Mouse (Mus musculus) limb, embryonic 13.5 days (tissue): ENCODE results near the gene Chit1. TPM values are rescaled to one million over a fixed set of nuclear protein-coding genes. Genes with fewer than 3 reads are reported as not detected.

ENCODE experiments used
- ATAC-seq: fragments of 200-750 bp; cut with Nextera tagmentation; 2 replicates; pipeline ENCODE4 v1.8.0; 2017; ENCODE audit warnings: low read depth, moderate number of reproducible peaks, moderate TSS enrichment; ENCODE audit not compliant: low FRiP score
- H3K27ac ChIP-seq: fragments of 300-500 bp; sonication (generic); 2 replicates; pipeline ENCODE4 v1.5.1; 2015; ENCODE audit warnings: inconsistent platforms, mild to moderate bottlenecking, moderate library complexity
- H3K27me3 ChIP-seq: fragments of 300-500 bp; sonication (generic); 2 replicates; pipeline ENCODE4 v1.6.1; 2015; ENCODE audit warnings: mild to moderate bottlenecking, inconsistent platforms
- H3K36me3 ChIP-seq: fragments of 300-500 bp; sonication (generic); 2 replicates; pipeline ENCODE4 v1.6.1; 2015; ENCODE audit warnings: inconsistent platforms, mild to moderate bottlenecking, moderate library complexity
- H3K4me1 ChIP-seq: fragments of 300-500 bp; sonication (generic); 2 replicates; pipeline ENCODE4 v1.6.1; 2015; ENCODE audit warnings: inconsistent platforms
- H3K4me2 ChIP-seq: fragments of 300-500 bp; sonication (generic); replicated peaks from 2 replicates; pipeline ENCODE4 v1.6.1; 2015; ENCODE audit warnings: inconsistent platforms, mild to moderate bottlenecking, moderate library complexity
- H3K4me3 ChIP-seq: fragments of 300-500 bp; sonication (generic); 2 replicates; pipeline ENCODE4 v1.5.1; 2015; ENCODE audit warnings: moderate library complexity, mild to moderate bottlenecking, inconsistent platforms
- H3K9ac ChIP-seq: fragments of 300-500 bp; sonication (generic); 2 replicates; pipeline ENCODE4 v1.6.1; 2015; ENCODE audit warnings: mild to moderate bottlenecking, inconsistent platforms
- H3K9me3 ChIP-seq: fragments of 300-500 bp; sonication (generic); 2 replicates; pipeline ENCODE4 v1.6.1; 2016; ENCODE audit warnings: inconsistent platforms
- WGBS: fragments of 180-500 bp; shearing (Covaris S2); methylation state at CpG from one replicate; pipeline ENCODE4 v1.1.7; 2015; 5-methylcytosine and 5-hydroxymethylcytosine counted together
- polyA plus RNA-seq: library from polyadenylated mRNA; unstranded; fragments of >200 nt; fragmentation: Nextera tagmentation; extraction: Ambion mirVana; gene quantifications from 2 replicates; pipeline ENCODE4 v1.2.1, GENCODE M21; 2015

The Chit1 gene
- polyA plus RNA-seq, 1 experiment from 2014 or later, result 0.17 TPM

DNA sequence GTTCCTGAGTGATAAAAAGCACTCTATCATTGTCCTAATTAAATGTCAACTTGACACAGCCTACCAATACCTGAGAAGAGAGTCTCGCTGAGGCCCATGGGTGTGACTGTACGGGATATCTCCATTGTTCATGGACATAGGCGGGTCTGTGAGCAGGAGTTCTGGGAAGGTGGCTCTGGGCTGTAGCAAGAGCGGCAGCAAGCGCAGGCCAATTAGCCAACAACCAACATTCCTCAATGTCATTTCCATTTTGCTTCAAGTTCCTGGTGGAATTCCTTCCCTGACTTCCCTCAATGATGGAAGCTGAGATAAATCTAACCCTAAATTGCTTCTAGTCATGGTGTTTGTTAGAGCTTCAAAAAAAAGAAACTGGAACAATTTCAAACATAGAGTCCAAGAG is 66.9 kb downstream of the Chit1 start:
- no peaks in the 10 kb centered on the region for H3K36me3 ChIP-seq
- no peaks in the 10 kb centered on the region for H3K27me3 ChIP-seq
- H3K4me3 ChIP-seq, result no peak overlapping the region
- H3K4me1 ChIP-seq, result peaks cover 24% of the 10 kb centered on the region
- no peak overlapping the region for H3K27ac ChIP-seq
- 88% methylated on average over 5 of the region's 5 CpGs for WGBS
- H3K4me2 ChIP-seq, result no peak overlapping the region
- no peaks in the 10 kb centered on the region for H3K9me3 ChIP-seq
- no peak overlapping the region for H3K9ac ChIP-seq
- no peak for ATAC-seq

DNA sequence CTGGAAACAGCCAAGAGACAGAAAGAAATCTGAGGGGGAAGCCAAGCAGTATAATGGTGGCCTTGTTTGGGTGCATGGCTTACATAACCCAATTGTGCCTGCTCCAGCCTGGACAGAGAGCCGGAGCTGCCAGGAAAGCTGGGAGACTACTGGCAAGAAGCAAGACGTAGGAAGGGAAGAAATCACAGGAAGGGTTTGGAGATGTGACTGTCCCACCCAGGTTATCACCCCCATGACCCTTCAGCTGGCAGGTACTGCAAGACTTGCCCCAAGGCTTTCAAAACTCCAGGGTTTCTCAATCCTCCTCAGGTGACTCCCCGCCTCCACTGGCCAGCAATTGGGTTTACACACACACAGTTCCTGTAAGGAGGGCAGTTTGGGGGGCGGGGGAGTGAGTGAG is 71.0 kb downstream of the Chit1 start, which contains the start of gene Chil1:
Chil1 (plus strand) TSS at position 152 of the 400 bp plus-strand sequence.
- Histone ChIP-seq H3K9ac (no peak within 1 kb of the TSS), H3K36me3 (no peaks in the 10 kb centered on the region), H3K9me3 (no peaks in the 10 kb centered on the region), H3K4me3 (no peak within 1 kb of the TSS), H3K27ac (peak within 1 kb of the TSS; percentile 63; the same call in 1 of the 2 replicates), H3K4me1 (peaks cover 24% of the 10 kb centered on the region), H3K4me2 (0 out of 2 replicates have a peak within 1 kb of the TSS, but pooled peaks have one; percentile 11), H3K27me3 (no peaks in the 10 kb centered on the region)
- ATAC-seq, result 0 out of 2 replicates have a peak, but pooled peaks have one; percentile 36
- 46% methylated on average over 4 of the region's 4 CpGs for WGBS

DNA sequence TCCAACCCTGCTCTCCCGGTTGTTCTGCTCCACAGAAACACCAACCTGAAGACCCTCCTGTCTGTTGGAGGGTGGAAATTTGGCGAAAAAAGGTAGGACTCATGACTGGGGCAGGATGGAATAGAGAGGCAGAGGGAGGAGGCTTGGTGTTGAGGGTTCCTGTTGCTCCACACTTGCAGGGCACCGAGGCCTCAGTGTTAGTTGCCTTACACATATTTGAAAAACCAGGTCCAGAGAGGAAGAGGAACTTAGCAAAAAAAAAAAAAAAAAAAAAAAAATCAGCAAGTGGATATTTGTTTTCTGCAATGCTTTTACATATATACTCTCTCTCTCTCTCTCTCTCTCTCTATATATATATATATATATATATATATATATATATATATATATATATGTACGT is 73.0 kb downstream of the Chit1 start:
- WGBS, result 86% methylated on average over 4 of the region's 4 CpGs
- no peaks in the 10 kb centered on the region for H3K9me3 ChIP-seq
- H3K27ac ChIP-seq, result no peak overlapping the region
- H3K4me1 ChIP-seq, result peaks cover 27% of the 10 kb centered on the region
- no peak overlapping the region for H3K9ac ChIP-seq
- no peak overlapping the region for H3K4me2 ChIP-seq
- ATAC-seq, result no peak
- peaks cover 16% of the 10 kb centered on the region for H3K27me3 ChIP-seq
- no peaks in the 10 kb centered on the region for H3K36me3 ChIP-seq
- no peak overlapping the region for H3K4me3 ChIP-seq

DNA sequence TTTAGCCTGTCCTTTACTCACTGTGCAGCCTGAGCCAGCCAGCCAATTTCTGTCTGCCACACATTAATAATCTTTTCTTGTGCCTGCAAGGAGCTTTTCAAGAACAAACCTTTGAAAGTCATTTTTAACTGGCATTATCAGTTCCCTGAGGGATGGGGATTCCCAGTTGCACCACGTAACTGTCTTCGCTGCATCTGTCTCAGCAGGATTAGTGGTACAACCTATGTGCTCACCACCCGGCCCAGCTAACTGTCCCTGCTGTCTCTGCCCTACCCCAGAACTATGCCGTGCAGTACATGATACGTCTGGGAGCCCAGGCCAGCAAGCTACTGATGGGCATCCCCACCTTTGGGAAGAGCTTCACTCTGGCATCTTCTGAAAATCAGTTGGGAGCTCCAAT is 77.2 kb downstream of the Chit1 start:
- no peak overlapping the region for H3K4me3 ChIP-seq
- WGBS, result 78% methylated on average over 5 of the region's 5 CpGs

DNA sequence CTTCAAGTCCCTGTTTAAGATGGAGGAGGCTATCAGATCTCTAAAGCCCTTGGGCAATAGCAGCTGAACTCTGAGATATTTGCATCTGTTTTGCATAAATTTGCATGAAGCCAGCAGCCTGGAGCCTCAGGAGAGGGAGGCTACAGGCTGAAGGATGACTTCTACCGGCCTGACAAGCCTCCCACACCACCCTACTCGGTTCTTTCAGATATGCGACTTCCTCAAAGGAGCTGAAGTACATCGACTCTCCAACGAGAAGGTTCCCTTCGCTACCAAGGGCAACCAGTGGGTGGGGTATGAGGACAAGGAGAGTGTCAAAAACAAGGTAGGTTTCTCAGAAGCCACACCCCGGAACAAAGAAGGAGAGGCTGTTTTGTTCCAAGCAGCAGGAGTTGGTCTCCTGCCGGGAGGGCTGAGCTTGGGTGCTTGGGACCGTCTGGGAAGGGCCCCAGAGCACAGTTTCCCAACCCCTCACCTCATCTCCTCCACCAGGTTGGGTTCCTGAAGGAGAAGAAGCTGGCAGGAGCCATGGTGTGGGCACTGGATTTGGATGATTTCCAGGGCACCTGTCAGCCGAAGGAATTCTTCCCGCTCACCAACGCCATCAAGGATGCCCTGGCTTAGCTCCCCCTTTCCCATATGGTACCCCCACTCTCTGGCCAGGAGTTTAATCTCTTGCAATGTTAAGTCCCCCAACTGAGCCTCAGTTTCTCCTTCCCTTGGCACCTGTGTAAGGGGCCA is 78.1 kb downstream of the Chit1 start:
- 30% methylated on average over 12 of the region's 12 CpGs for WGBS
- Histone ChIP-seq H3K27ac (no peak overlapping the region), H3K4me3 (no peak overlapping the region), H3K4me2 (no peak overlapping the region), H3K27me3 (peaks cover 20% of the 10 kb centered on the region), H3K9me3 (no peaks in the 10 kb centered on the region), H3K9ac (no peak overlapping the region), H3K4me1 (peaks cover 18% of the 10 kb centered on the region), H3K36me3 (no peaks in the 10 kb centered on the region)
- no peak for ATAC-seq

More for the DNA sequence above, 77.2 kb downstream of the Chit1 start:
- no peak overlapping the region for H3K4me2 ChIP-seq
- H3K4me1 ChIP-seq, result peaks cover 8% of the 10 kb centered on the region
- H3K27me3 ChIP-seq, result peaks cover 20% of the 10 kb centered on the region
- H3K9ac ChIP-seq, result no peak overlapping the region
- H3K36me3 ChIP-seq, result no peaks in the 10 kb centered on the region
- ATAC-seq, result no peak
- H3K9me3 ChIP-seq, result no peaks in the 10 kb centered on the region
- H3K27ac ChIP-seq, result no peak overlapping the region

DNA sequence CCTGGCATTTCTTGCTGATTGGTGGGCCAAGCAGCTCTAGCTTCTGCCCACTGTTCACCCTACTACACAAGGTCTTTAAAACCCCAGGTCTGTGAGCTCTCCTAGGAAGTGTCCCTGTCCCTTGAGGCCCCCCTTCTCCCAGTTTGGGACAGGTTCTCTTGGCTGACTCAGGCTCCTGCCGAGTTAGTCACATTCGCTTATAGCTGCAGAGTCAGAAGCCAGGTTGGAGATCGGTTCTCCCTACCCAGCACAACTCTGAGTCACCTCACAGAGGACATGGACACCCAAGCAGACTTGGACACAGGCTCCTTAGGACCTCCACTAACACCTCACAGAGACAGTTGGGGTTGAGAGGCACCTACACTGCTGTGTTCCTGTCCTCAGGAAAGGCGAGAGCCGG is 80.2 kb downstream of the Chit1 start:
- 85% methylated on average over 5 of the region's 5 CpGs for WGBS
- no peak for ATAC-seq
- Histone ChIP-seq H3K4me2 (no peak overlapping the region), H3K27ac (no peak overlapping the region), H3K9ac (no peak overlapping the region), H3K27me3 (peaks cover 20% of the 10 kb centered on the region), H3K9me3 (no peaks in the 10 kb centered on the region), H3K4me1 (peaks cover 36% of the 10 kb centered on the region), H3K4me3 (no peak overlapping the region), H3K36me3 (no peaks in the 10 kb centered on the region)

DNA sequence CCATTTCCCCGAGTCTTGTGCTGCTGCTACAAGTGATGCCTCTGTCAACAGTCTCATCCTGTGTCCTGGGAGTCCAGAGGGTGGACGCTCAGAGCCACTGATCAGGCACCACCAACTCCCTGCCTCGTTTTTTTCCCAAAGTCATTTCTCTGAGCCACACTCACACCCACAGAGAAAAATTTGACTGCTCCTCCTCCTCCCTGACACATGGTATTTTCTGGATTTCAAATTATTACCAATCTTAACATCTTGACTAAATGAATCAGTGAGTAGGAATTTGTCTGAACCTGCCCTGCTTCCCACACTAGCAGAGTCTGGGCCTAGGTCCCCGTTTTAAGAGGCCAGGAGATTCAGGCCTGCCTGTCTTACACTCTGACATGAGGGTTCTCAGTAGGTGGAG is 81.0 kb downstream of the Chit1 start:
- H3K36me3 ChIP-seq, result no peaks in the 10 kb centered on the region
- H3K4me2 ChIP-seq, result no peak overlapping the region
- H3K27ac ChIP-seq, result no peak overlapping the region
- peaks cover 43% of the 10 kb centered on the region for H3K4me1 ChIP-seq
- H3K9me3 ChIP-seq, result no peaks in the 10 kb centered on the region
- H3K27me3 ChIP-seq, result peaks cover 20% of the 10 kb centered on the region
- H3K9ac ChIP-seq, result no peak overlapping the region
- H3K4me3 ChIP-seq, result no peak overlapping the region
- WGBS, result 48% methylated on average over 4 of the region's 4 CpGs
- no peak for ATAC-seq

DNA sequence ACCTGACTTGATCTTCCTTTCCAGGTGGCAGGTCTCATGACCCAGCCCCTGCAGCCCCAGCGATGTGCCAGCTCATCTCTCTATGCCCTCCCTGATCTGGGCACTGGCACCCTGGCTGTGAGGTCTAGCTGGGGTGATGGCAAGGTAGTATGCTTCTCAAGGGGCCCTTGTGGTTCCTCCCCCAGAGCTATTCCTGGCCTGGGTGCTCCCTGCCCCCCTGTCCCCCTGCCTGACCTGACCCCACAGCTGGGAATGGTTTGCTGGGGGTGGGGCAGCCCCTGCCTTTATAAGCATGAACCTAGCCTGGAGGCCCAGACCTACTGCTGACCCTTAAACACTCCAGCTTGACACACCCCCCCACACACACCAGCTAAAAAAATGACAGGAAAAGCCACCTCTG is 82.1 kb downstream of the Chit1 start, which contains the start of gene Mybph:
Mybph (plus strand) TSS at position 323 of the 400 bp plus-strand sequence.
- Histone ChIP-seq H3K4me2 (0 out of 2 replicates have a peak within 1 kb of the TSS, but pooled peaks have one; percentile 9), H3K27ac (no peak within 1 kb of the TSS), H3K9me3 (no peaks in the 10 kb centered on the region), H3K9ac (peak within 1 kb of the TSS; percentile 55), H3K4me1 (peaks cover 43% of the 10 kb centered on the region), H3K36me3 (no peaks in the 10 kb centered on the region), H3K27me3 (peaks cover 14% of the 10 kb centered on the region), H3K4me3 (peak within 1 kb of the TSS; percentile 5)
- 67% methylated on average over 1 of the region's 1 CpGs for WGBS
- ATAC-seq, result no peak

DNA sequence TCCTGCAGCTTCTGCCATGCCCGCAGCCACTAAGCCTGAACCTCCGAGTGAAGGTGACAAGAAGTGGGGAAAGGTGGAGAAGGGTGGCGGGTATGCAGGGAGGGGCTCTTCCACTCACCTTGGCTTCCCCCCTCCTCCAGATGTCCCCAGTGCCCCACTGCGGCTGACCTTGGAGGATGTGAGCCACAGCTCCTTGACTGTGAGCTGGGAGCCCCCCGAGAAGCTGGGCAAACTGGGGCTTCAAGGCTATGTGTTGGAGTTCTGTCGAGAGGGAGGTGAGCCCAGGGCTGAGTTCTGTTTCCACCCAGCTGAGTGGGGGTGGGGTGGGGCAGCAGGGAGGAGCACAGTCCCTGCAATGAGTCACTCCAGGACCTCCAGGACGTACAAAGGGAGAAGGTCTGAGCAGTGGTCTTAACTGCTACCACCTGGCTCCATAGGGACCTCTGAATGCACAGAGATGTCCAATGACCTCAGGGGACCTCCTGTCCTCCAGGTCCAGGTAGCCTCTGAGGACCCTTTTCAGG is 82.7 kb downstream of the Chit1 start:
- Histone ChIP-seq H3K36me3 (no peaks in the 10 kb centered on the region), H3K9ac (peak overlapping the region; percentile 55), H3K9me3 (no peaks in the 10 kb centered on the region), H3K27ac (no peak overlapping the region), H3K4me1 (peaks cover 43% of the 10 kb centered on the region), H3K4me2 (0 out of 2 replicates have a peak overlapping the region, but pooled peaks have one; percentile 9), H3K27me3 (peaks cover 8% of the 10 kb centered on the region), H3K4me3 (peak overlapping the region; percentile 5)
- WGBS, result 34% methylated on average over 7 of the region's 7 CpGs
- ATAC-seq, result no peak

DNA sequence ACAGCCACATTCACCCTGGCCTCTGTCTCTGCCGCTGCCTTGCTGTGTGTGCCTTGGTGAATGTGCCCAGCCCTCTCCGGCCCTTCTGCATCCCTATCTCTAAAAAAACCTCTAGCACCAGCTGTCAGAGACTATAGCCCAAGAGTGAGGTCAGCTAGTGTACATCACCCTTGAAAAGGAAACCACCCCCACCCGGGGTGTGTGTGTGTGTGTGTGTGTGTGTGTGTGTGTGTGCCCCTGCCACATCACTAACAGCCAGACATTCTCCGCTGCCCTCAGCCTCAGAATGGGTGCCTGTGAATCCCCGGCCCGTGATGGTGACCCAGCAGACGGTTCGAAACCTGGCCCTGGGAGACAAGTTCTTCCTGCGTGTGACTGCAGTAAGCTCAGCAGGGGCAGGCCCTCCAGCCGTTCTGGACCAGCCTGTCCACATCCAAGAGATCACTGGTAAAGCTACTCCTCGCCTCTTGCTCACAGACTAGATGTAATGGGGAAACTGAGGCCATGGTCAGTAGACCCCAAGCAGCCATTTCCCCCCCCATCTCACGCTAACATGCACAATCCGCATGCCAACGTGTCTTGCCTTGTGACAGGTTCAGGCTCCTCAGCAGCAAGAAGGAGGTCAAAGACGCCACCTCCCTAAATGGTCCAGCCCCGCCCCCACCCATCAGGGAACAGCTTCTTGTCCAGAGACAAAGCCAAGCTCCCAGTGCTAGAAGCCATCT is 83.4 kb downstream of the Chit1 start:
- H3K27me3 ChIP-seq, result peaks cover under 1% of the 10 kb centered on the region
- peaks cover 40% of the 10 kb centered on the region for H3K4me1 ChIP-seq
- H3K4me2 ChIP-seq, result no peak overlapping the region
- H3K9me3 ChIP-seq, result no peaks in the 10 kb centered on the region
- peak overlapping the region; percentile 55; the same call in 1 of the 2 replicates for H3K9ac ChIP-seq
- ATAC-seq, result no peak
- no peaks in the 10 kb centered on the region for H3K36me3 ChIP-seq
- peak overlapping the region; percentile 74; the same call in 1 of the 2 replicates for H3K27ac ChIP-seq
- H3K4me3 ChIP-seq, result 0 out of 2 replicates have a peak overlapping the region, but pooled peaks have one; percentile 5
- WGBS, result 71% methylated on average over 16 of the region's 16 CpGs

DNA sequence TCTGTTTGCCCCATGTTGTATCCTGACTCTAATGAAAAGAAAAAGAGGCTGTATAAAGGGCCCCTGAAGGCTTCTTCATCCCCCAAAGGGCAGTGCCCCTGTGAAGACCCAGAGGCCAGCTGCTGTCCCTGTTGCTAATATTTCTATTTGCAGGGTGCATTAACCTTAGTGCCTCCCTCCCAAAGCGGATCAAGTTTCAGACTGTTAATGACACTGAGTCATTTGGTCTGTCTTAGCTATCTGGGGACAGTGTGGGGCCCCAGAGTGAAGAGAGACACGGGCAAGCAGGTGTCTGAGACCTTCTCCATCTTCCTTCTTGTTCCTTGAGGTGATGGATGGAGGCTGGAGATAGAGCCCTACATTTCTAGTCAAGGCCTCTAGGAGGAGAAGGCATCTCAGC is 84.1 kb downstream of the Chit1 start:
- no peak for ATAC-seq
- no peak overlapping the region for H3K4me2 ChIP-seq
- H3K4me3 ChIP-seq, result no peak overlapping the region
- 27% methylated on average over 2 of the region's 2 CpGs for WGBS
- H3K4me1 ChIP-seq, result peaks cover 40% of the 10 kb centered on the region
- no peaks in the 10 kb centered on the region for H3K9me3 ChIP-seq
- no peaks in the 10 kb centered on the region for H3K27me3 ChIP-seq
- peak overlapping the region; percentile 74; the same call in 1 of the 2 replicates for H3K27ac ChIP-seq
- no peaks in the 10 kb centered on the region for H3K36me3 ChIP-seq
- no peak overlapping the region for H3K9ac ChIP-seq

DNA sequence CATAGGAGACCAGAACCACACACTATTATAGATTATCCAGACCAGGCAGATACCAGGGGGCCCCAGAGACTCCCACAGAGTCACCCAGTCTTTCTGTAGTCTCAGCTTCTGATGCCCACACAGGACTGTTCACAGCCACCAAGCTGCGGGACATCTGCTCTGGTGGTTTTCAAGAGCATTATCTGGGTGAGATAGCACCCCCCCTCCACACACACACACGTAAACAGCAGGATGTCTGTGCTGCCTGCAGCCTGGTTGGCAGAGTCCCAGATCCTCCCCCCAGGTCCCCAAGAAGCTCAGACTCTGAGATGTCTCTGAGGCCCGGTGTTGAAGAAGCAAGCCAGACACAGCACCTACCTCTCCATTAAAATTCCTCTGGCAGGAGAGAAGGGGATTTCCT is 84.5 kb downstream of the Chit1 start:
- Histone ChIP-seq H3K27me3 (no peaks in the 10 kb centered on the region), H3K36me3 (no peaks in the 10 kb centered on the region), H3K4me2 (peak overlapping the region; percentile 23), H3K4me3 (no peak overlapping the region), H3K27ac (peak overlapping the region; percentile 74), H3K9me3 (no peaks in the 10 kb centered on the region), H3K4me1 (peaks cover 40% of the 10 kb centered on the region), H3K9ac (peak overlapping the region; percentile 31; the same call in 1 of the 2 replicates)
- WGBS, result 21% methylated on average over 3 of the region's 3 CpGs
- no peak; the same call in 1 of the 2 replicates for ATAC-seq
